Mouse (Mus musculus) left cerebral cortex, adult 2 months (tissue): ENCODE data around the gene Prl8a2. TPM values are rescaled to one million over a fixed set of nuclear protein-coding genes. Genes with fewer than 3 reads are reported as not detected.

Experiments used
- DNase-seq, 2 experiments: peaks; one replicate each; pipeline ENCODE4 v3.0.0; 2021 to 2022; ENCODE audit warnings: low spot score in 2 of 2, mixed read lengths in 1 of 2; ENCODE audit errors: extremely low spot score in 1 of 2
- H3K27ac ChIP-seq: fragments of 200-600 bp; 2 replicates; pipeline ENCODE4 v1.8.1; 2022
- H3K4me3 ChIP-seq: fragments of 200-600 bp; 2 replicates; pipeline ENCODE4 v1.8.1; 2022
- CTCF ChIP-seq: fragments of 200-600 bp; IDR thresholded peaks from 2 replicates; pipeline ENCODE4 v1.8.1; 2022; ENCODE audit warnings: antibody characterized with exemption, mild to moderate bottlenecking, moderate library complexity
- intact Hi-C: fragments of 180-260 bp; cut with DNase I; formaldehyde crosslinking; loops from one replicate; pipeline ENCODE4 v1.15.1; 2025
- long read RNA-seq, 2 experiments: library from polyadenylated mRNA; stranded (forward); transcript quantifications; one replicate each; pipeline ENCODE4 v2.0.0; 2021; ENCODE audit warnings: borderline mapping rate in 2 of 2
- total RNA-seq, 2 experiments: library from RNA; stranded (reverse); gene quantifications; 2 replicates each; pipeline ENCODE4 v1.2.3; 2021

Gene Prl8a2
- total RNA-seq: not detected
- long read RNA-seq, experiment 1: 0 reads
- long read RNA-seq, experiment 2: 0 reads

DNA sequence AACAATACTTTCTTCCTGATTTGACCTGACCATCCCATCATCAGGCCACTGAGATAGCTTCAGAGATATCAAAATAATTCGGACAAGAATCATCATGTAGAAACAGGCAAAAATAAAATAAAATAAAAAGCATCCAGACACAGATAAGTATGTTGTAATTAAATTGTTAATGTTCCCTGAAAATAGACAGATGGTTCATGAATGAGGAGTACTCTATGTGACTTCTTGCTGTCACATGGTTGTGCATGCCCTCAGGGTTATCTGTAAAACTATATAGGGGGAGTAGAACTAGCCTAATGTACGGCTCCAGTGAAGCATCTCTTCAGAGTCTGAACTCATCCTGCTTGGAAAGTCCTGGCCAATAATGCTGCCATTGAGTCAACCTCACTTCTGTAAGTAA is at the start of gene Prl8a2:
Gene Prl8a2, plus strand, starts transcription at position 301 of the 400 bp plus-strand sequence.
- Histone ChIP-seq H3K27ac (no peak within 1 kb of the TSS), H3K4me3 (no peak within 1 kb of the TSS)
- TF ChIP-seq CTCF: no peak
- no peak for DNase-seq
- intact Hi-C loops: no loop called here

DNA sequence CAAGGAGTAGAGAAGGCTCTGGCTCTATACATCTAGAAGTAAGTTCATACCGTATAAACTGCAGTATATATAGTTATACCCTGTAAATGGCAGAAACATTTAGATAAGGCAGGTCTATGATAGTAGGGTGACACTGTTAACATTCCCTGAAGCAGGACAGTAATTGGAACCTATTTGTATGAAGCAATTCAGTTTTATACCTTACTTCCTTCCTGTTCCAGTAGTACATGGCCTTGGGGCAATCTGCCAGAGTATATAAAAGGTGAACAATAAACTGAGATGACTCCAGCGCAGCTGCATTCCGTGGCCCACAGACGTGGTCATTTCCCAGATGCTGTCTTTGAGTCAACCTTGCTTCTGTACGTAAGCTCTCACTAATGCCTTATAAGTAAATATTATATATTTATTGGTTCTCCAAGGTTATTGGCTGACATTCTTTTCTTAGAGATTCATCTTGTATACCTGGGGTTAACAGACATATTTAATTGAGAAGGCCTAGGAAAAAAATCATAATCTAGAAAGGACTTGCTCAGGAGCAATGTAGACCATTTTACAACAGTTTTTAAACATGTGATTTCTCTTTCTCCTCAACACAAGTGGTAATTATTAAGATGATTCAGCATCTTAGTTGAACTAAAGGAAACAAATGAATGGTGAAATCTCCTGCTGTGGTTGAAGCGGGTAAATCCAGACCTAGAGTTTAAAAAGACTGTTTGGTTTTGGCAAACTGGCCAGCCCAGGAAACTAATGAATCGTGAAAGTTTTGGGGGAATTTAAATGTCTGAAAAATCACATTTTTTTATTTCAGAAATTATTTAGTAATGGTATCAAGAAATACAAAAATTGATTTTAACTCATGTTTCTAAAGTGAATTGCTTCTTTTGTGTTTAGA is 32.9 kb upstream of the Prl8a2 start, which contains the start of gene Prl6a1:
Gene Prl6a1, plus strand, starts transcription at position 294 of the 892 bp plus-strand sequence.
- DNase-seq: no peak
- Histone ChIP-seq H3K27ac (no peak within 1 kb of the TSS), H3K4me3 (no peak within 1 kb of the TSS)
- intact Hi-C loops: no loop called here
- no peak for TF ChIP-seq CTCF

DNA sequence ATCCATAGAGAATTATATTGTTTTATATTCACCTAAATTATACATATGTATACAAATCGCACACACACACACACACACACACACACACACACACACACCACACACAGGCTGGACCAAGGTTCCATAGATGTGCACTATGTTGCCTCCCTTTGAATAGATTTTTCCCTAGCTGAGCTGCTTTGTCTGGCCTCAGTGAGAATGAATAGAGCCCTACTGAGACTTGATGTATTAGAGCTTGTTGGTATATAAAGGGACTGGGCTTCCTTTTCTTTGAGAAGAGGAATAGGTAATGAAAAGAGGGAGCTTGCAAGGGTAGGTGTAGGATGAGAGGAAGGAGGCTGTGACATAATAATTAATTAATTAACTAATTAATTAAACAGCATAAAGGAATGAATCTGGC is 10.5 kb upstream of the Prl8a2 start:
- TF ChIP-seq CTCF: no peak
- Histone ChIP-seq H3K4me3 (no peak overlapping the region), H3K27ac (no peak overlapping the region)
- intact Hi-C loops: no loop called here
- DNase-seq: no peak

DNA sequence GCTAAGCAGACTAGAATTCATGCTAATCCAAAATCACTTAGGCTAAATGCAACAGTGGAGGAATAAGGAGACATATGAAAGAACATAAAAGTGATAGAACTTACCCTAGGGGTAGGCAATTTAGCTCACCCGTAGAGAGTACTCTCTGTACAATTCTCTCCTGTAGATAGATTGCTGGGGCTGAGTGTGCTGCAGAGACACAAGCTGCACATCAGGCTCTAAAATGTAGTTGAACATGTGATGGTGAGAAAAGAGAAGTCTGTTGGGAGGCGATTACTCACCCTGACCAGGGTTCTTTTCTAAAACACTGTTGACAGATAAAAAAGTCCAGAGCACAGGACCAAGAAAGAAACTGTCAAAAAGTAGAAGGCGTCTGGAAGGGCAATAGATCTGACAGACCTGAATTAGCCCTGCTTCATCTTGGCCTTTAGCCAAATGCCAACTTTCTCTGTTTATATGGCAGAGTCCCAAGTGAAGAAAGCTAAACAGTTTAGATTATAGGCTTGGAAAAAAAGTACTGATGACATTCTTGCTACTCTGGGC is 2.7 kb upstream of the Prl8a2 start:
- no peak for TF ChIP-seq CTCF
- Histone ChIP-seq H3K4me3 (no peak overlapping the region), H3K27ac (no peak overlapping the region)
- intact Hi-C loops: no loop called here
- DNase-seq: no peak

DNA sequence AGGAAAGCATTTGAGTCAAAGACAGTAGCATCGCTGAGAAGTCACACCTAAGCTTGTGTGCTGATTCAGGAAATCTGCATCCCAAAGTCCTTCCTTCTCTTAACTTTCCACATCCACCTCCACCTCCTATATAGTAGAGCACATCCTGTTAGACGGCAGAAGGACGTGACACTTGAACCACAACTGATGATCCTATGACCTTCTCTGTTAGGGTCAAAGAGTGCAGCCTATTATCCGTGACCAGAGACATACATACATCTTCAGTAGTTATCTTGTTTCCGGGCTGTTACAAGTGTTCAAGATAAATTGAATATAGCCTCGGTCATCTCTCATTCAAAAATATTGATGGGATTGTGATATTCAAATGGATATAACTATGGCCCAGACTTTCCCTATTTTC is 45.3 kb downstream of the Prl8a2 start, which contains the start of gene Prl2b1:
Gene Prl2b1, minus strand, starts transcription at position 101 of the 400 bp plus-strand sequence.
- no peak for DNase-seq
- intact Hi-C loops: no loop called here
- Histone ChIP-seq H3K27ac (no peak within 1 kb of the TSS), H3K4me3 (no peak within 1 kb of the TSS)
- TF ChIP-seq CTCF: no peak

DNA sequence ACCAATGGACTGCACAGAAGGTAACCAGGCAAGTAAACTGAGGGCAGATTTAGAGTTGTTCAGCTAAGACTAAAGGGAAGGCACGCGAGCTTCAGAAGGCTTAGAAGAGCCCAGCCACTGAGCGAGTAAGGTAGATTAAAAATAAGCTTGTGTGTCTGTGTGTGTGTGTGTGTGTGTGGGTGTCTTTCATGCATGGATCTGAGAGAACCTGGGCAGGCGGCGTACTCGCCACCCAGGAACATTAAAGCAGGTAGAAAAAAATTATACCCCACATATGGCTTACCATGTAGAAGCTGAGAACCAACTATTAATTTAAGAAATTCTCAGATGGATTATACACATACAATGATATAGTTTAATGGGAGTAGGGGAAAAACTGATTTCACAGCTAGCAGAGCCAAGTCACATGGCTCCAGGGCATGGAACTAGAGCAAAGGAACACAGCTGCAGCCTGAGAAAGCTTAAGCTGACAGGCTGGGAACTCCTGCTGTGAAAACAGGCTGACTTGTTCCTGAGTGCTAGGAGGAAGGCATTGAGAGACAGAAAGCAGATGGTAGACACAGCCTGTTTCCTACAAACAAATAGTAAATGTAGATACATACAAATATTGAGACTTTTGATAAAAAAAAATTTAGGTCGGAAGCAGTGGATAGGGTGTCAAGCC is 53.7 kb downstream of the Prl8a2 start:
- DNase-seq: no peak
- Histone ChIP-seq H3K27ac (no peak overlapping the region), H3K4me3 (no peak overlapping the region)
- intact Hi-C loops: no loop called here
- no peak for TF ChIP-seq CTCF

Other genes with a start within 250 kb of the Prl8a2 start
- not detected for gene Prl3d2, start 224.0 kb upstream of the Prl8a2 start, total RNA-seq
- gene Prl3d3, start 188.9 kb upstream of the Prl8a2 start, total RNA-seq: not detected
- not detected for gene Prl3c1, start 149.0 kb upstream of the Prl8a2 start, total RNA-seq
- not detected for gene Prl3b1, start 103.8 kb upstream of the Prl8a2 start, total RNA-seq
- gene Prl3a1, start 86.2 kb upstream of the Prl8a2 start, total RNA-seq: not detected
- not detected for gene Prl6a1, start 33.0 kb upstream of the Prl8a2 start, total RNA-seq
- gene Prl2b1, start 45.2 kb downstream of the Prl8a2 start, total RNA-seq: not detected
- not detected for gene Prl8a6, start 93.0 kb downstream of the Prl8a2 start, total RNA-seq
- gene Prl8a8, start 167.5 kb downstream of the Prl8a2 start, total RNA-seq: not detected
- gene Prl8a9, start 218.9 kb downstream of the Prl8a2 start, total RNA-seq: not detected
- gene Prl8a1, start 236.5 kb downstream of the Prl8a2 start, total RNA-seq: not detected